Mouse (Mus musculus): Measurements from ENCODE around the gene Tead2. TPM values are rescaled to one million over a fixed set of nuclear protein-coding genes. Genes with fewer than 3 reads are reported as not detected.

Gene Tead2
- total RNA-seq, 2 experiments from 2014 or later = 45.1 to 67.8 TPM

GRCm38 (mm10) chr7:45191161-45191560 lies 24.4 kb upstream of the Tead2 start:
- no peak for DNase-seq (ENCODE audit: low spot score in 2 of 2)

GRCm38 (mm10) chr7:45191803-45192363 lies 23.7 kb upstream of the Tead2 start:
- DNase-seq (ENCODE audit: low spot score in 2 of 2) = no peak

GRCm38 (mm10) chr7:45192585-45193310 lies 22.8 kb upstream of the Tead2 start:
- DNase-seq (ENCODE audit: low spot score in 2 of 2) = no peak

- no peak for DNase-seq (ENCODE audit: low spot score in 2 of 2)
Measured at GRCm38 (mm10) chr7:45193406-45193805, 22.1 kb upstream of the Tead2 start.

GRCm38 (mm10) chr7:45193871-45194785 lies 21.4 kb upstream of the Tead2 start:
- no peak for DNase-seq (ENCODE audit: low spot score in 2 of 2)

GRCm38 (mm10) chr7:45195341-45196175 lies 20.0 kb upstream of the Tead2 start:
- no peak for DNase-seq (ENCODE audit: low spot score in 2 of 2)

GRCm38 (mm10) chr7:45196176-45196535 lies 19.4 kb upstream of the Tead2 start:
- DNase-seq (ENCODE audit: low spot score in 2 of 2) = no peak

- DNase-seq (ENCODE audit: low spot score in 2 of 2) = no peak
Measured at GRCm38 (mm10) chr7:45196994-45197393, 18.6 kb upstream of the Tead2 start.

GRCm38 (mm10) chr7:45198435-45198834 lies 17.1 kb upstream of the Tead2 start:
- peak in 1 of 2 experiments; percentile 62 for DNase-seq (ENCODE audit: low spot score in 2 of 2)

GRCm38 (mm10) chr7:45198961-45199360 lies 16.6 kb upstream of the Tead2 start:
- no peak for DNase-seq (ENCODE audit: low spot score in 2 of 2)

- no peak for DNase-seq (ENCODE audit: low spot score in 2 of 2)
Measured at GRCm38 (mm10) chr7:45202654-45203053, 12.9 kb upstream of the Tead2 start.

GRCm38 (mm10) chr7:45204380-45205143 lies 11.0 kb upstream of the Tead2 start, which contains the start of gene Ccdc155:
TSS of gene Ccdc155 (minus strand) at chr7:45204892.
- DNase-seq (ENCODE audit: low spot score in 2 of 2) = peak; percentile 44 to 74

- no peak for DNase-seq (ENCODE audit: low spot score in 2 of 2)
Measured at GRCm38 (mm10) chr7:45208260-45208659, 7.3 kb upstream of the Tead2 start.

GRCm38 (mm10) chr7:45211070-45211469 lies 4.5 kb upstream of the Tead2 start:
- no peak for DNase-seq (ENCODE audit: low spot score in 2 of 2)

GRCm38 (mm10) chr7:45211851-45212251 lies 3.7 kb upstream of the Tead2 start, which contains the start of gene Dkkl1:
TSS of gene Dkkl1 (minus strand) at chr7:45212147.
- DNase-seq (ENCODE audit: low spot score in 2 of 2) = no peak

- DNase-seq (ENCODE audit: low spot score in 2 of 2) = no peak
Measured at GRCm38 (mm10) chr7:45212356-45212755, 3.2 kb upstream of the Tead2 start.

- no peak for DNase-seq (ENCODE audit: low spot score in 2 of 2)
Measured at GRCm38 (mm10) chr7:45213708-45214107, 1.8 kb upstream of the Tead2 start.

GRCm38 (mm10) chr7:45216442-45217183 lies 1.1 kb downstream of the Tead2 start:
- peak in 1 of 2 experiments; percentile 32 for DNase-seq (ENCODE audit: low spot score in 2 of 2)

GRCm38 (mm10) chr7:45221680-45222079 lies 6.1 kb downstream of the Tead2 start:
- DNase-seq (ENCODE audit: low spot score in 2 of 2) = no peak
